Mouse (Mus musculus): ENCODE data around the gene Nup210. TPM values are rescaled to one million over a fixed set of nuclear protein-coding genes. Genes with fewer than 3 reads are reported as not detected.
"Not testable (repeated sequence)": the region's sequence is repeated elsewhere in the genome, so short reads cannot be mapped to it uniquely, and the experiment has no call there.

Gene Nup210
- total RNA-seq, 1 experiment from 2014 or later, result 3.9 TPM

- DNase-seq, result peak; percentile 73
Observed at GRCm38 (mm10) chr6:91139846-91140245, 23.2 kb upstream of the Nup210 start.

- no peak for DNase-seq
Observed at GRCm38 (mm10) chr6:91137343-91137956, 20.8 kb upstream of the Nup210 start.

GRCm38 (mm10) chr6:91130856-91131255 lies 14.2 kb upstream of the Nup210 start:
- DNase-seq, result no peak

- no peak for DNase-seq
Observed at GRCm38 (mm10) chr6:91128996-91129395, 12.4 kb upstream of the Nup210 start.

- no peak for DNase-seq
Observed at GRCm38 (mm10) chr6:91125228-91125585, 8.6 kb upstream of the Nup210 start.

- DNase-seq, result no peak
Observed at GRCm38 (mm10) chr6:91124286-91125227, 7.9 kb upstream of the Nup210 start.

GRCm38 (mm10) chr6:91123453-91123852 lies 6.8 kb upstream of the Nup210 start:
- no peak for DNase-seq

- not testable (repeated sequence) for DNase-seq
Observed at GRCm38 (mm10) chr6:91121089-91121488, 4.5 kb upstream of the Nup210 start.

- no peak for DNase-seq
Observed at GRCm38 (mm10) chr6:91120206-91120605, 3.6 kb upstream of the Nup210 start.

GRCm38 (mm10) chr6:91118526-91118925 lies 1.9 kb upstream of the Nup210 start:
- DNase-seq, result no peak

- DNase-seq, result no peak
Observed at GRCm38 (mm10) chr6:91117149-91117548, 520 bp upstream of the Nup210 start.

- no peak for DNase-seq
Observed at GRCm38 (mm10) chr6:91115863-91116243, 776 bp downstream of the Nup210 start.

GRCm38 (mm10) chr6:91115158-91115557 lies 1.5 kb downstream of the Nup210 start:
- no peak for DNase-seq

GRCm38 (mm10) chr6:91114716-91115115 lies 1.9 kb downstream of the Nup210 start:
- DNase-seq, result no peak

- no peak for DNase-seq
Observed at GRCm38 (mm10) chr6:91111954-91112252, 4.7 kb downstream of the Nup210 start.

GRCm38 (mm10) chr6:91111141-91111953 lies 5.3 kb downstream of the Nup210 start:
- DNase-seq, result no peak

- DNase-seq, result no peak
Observed at GRCm38 (mm10) chr6:91110323-91111020, 6.2 kb downstream of the Nup210 start.

GRCm38 (mm10) chr6:91109489-91109888 lies 7.1 kb downstream of the Nup210 start:
- no peak for DNase-seq

GRCm38 (mm10) chr6:91108917-91109450 lies 7.6 kb downstream of the Nup210 start:
- no peak for DNase-seq

GRCm38 (mm10) chr6:91108301-91108916 lies 8.2 kb downstream of the Nup210 start:
- DNase-seq, result no peak

GRCm38 (mm10) chr6:91105400-91106129 lies 11.1 kb downstream of the Nup210 start:
- no peak for DNase-seq

Measured in adrenal gland, postnatal 25 days (tissue).